Mouse (Mus musculus) lung, embryonic 16.5 days (tissue): ENCODE data around the gene Mfsd4a. TPM values are rescaled to one million over a fixed set of nuclear protein-coding genes. Genes with fewer than 3 reads are reported as not detected.

Experiments
- ATAC-seq: fragments of 200-750 bp; cut with Nextera tagmentation; 2 replicates; pipeline ENCODE4 v1.8.0; 2017; ENCODE audit warnings: low read depth, mild to moderate bottlenecking, moderate library complexity
- H3K27ac ChIP-seq: fragments of 300-500 bp; sonication (generic); 2 replicates; pipeline ENCODE4 v1.5.1; 2014; ENCODE audit warnings: mild to moderate bottlenecking, control low read depth, low read length
- H3K27me3 ChIP-seq: fragments of 300-500 bp; sonication (generic); 2 replicates; pipeline ENCODE4 v1.6.1; 2014; ENCODE audit warnings: low read depth, low read length, mixed read lengths; ENCODE audit not compliant: control insufficient read depth, insufficient read depth
- H3K36me3 ChIP-seq: fragments of 300-500 bp; sonication (generic); 2 replicates; pipeline ENCODE4 v1.6.1; 2014; ENCODE audit warnings: low read length; ENCODE audit not compliant: control insufficient read depth, insufficient read depth
- H3K4me1 ChIP-seq: fragments of 300-500 bp; sonication (generic); replicated peaks from 2 replicates; pipeline ENCODE4 v1.6.1; 2014; ENCODE audit warnings: low read length, mixed read lengths; ENCODE audit not compliant: control insufficient read depth, insufficient read depth
- H3K4me2 ChIP-seq: fragments of 300-500 bp; sonication (generic); 2 replicates; pipeline ENCODE4 v1.6.1; 2014; ENCODE audit warnings: low read depth, low read length, control low read depth
- H3K4me3 ChIP-seq: fragments of 300-500 bp; sonication (generic); 2 replicates; pipeline ENCODE4 v1.5.1; 2014; ENCODE audit warnings: mild to moderate bottlenecking, low read length, control low read depth
- H3K9ac ChIP-seq: fragments of 300-500 bp; sonication (generic); 2 replicates; pipeline ENCODE4 v1.6.1; 2014; ENCODE audit warnings: low read length, control low read depth
- H3K9me3 ChIP-seq: fragments of 300-500 bp; sonication (generic); 2 replicates; pipeline ENCODE4 v1.6.1; 2016; ENCODE audit warnings: low read length; ENCODE audit not compliant: control insufficient read depth
- WGBS: fragments of 180-500 bp; shearing (Covaris S2); extraction: QIAGEN DNeasy Blood & Tissue Kit; methylation state at CpG from one replicate; pipeline ENCODE4 v1.1.7; 2014; 5-methylcytosine and 5-hydroxymethylcytosine counted together
- polyA plus RNA-seq: library from polyadenylated mRNA; unstranded; fragments of >200 nt; fragmentation: Nextera tagmentation; extraction: Ambion mirVana; gene quantifications from 2 replicates; pipeline ENCODE4 v1.2.1, GENCODE M21; 2015

Mfsd4a gene
- polyA plus RNA-seq, 1 experiment from 2014 or later: 16.6 TPM

- Histone ChIP-seq H3K9me3 (no peaks in the 10 kb centered on the region), H3K27ac (peak overlapping the region; percentile 25; the same call in 1 of the 2 replicates), H3K36me3 (no peaks in the 10 kb centered on the region), H3K4me2 (no peak overlapping the region), H3K4me1 (peaks cover 11% of the 10 kb centered on the region), H3K27me3 (no peaks in the 10 kb centered on the region), H3K9ac (no peak overlapping the region), H3K4me3 (no peak overlapping the region)
- WGBS: 77% methylated on average over 6 of the region's 6 CpGs
- no peak for ATAC-seq
Observed at GRCm38 (mm10) chr1:132004574-132005180, 63.2 kb downstream of the Mfsd4a start.

- no peak for ATAC-seq
- Histone ChIP-seq H3K27ac (no peak overlapping the region), H3K9me3 (no peaks in the 10 kb centered on the region), H3K36me3 (no peaks in the 10 kb centered on the region), H3K9ac (no peak overlapping the region), H3K4me2 (no peak overlapping the region), H3K27me3 (no peaks in the 10 kb centered on the region), H3K4me1 (peaks cover 3% of the 10 kb centered on the region; the same call in 1 of the 2 replicates), H3K4me3 (no peak overlapping the region)
- WGBS: 31% methylated on average over 1 of the region's 1 CpGs
Observed at GRCm38 (mm10) chr1:132003817-132004216, 64.0 kb downstream of the Mfsd4a start.

DNA sequence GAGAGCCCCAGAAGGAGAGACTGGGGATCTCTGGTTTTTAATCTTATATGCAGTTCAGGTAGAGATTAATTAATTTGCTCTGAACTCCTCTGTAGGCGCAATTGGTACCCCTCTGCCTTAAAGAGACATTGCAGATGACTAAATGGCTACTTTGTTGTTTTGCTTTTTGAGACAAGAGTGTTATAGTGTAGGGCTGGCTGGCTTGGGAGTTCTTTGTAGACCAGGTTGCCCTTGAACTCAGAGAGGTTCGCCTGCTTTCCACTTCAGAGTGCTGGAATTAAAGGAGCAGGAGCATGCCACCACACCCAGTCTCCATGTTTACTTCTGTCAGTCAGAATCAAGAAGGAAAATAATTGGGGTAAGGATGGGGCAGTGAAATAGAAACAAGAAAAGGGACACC lies 64.8 kb downstream of the Mfsd4a start:
- 58% methylated on average over 2 of the region's 2 CpGs for WGBS
- Histone ChIP-seq H3K4me3 (no peak overlapping the region), H3K9ac (no peak overlapping the region), H3K27ac (no peak overlapping the region), H3K4me2 (no peak overlapping the region), H3K27me3 (no peaks in the 10 kb centered on the region), H3K36me3 (no peaks in the 10 kb centered on the region), H3K9me3 (no peaks in the 10 kb centered on the region), H3K4me1 (0 out of 2 replicates have a peak, but pooled peaks cover 3% of the 10 kb centered on the region)
- no peak for ATAC-seq

DNA sequence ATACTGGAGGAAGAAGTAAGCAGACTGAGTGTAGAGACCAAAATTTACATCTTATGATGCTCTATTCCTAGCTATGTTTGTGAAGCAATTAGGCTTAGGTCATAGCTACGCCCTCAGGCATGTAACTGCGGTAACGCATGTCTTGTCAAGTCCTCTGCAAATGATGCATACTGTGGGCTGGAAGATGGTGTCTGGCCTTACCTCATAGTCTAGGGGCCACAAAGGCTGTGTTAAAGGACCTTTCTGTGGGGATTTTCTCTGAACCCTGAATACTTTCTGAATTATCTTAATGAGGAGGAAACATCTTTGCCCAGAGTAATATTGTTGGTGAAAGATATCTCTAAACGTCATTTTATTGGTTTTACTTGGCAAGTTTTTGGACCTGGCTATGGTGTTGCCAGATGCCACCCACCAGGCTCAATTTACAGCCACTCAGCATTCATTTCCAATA lies 66.0 kb downstream of the Mfsd4a start:
- Histone ChIP-seq H3K9me3 (no peaks in the 10 kb centered on the region), H3K4me2 (no peak overlapping the region)

DNA sequence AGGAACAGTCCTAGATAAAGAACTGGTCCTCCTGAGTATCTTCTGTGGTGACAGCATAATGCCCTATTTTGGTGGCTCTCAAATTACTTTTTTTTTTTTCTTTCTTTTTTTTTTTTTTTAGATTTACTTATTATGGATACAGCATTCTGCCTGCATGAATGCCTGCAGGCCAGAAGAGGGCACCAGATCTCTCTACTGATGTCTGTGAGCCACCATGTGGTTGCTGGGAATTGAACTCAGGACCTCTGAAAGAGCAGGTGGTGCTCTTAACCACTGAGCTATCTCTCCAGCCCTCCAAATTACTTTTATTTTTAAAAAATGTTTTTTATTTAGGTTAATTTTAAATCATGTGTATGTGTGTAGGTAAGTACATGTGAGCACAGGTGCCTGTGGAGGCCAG lies 67.4 kb downstream of the Mfsd4a start:
- H3K36me3 ChIP-seq: no peaks in the 10 kb centered on the region
- H3K27me3 ChIP-seq: no peaks in the 10 kb centered on the region
- no peak overlapping the region for H3K4me3 ChIP-seq
- H3K4me2 ChIP-seq: no peak overlapping the region
- ATAC-seq: no peak
- no peak overlapping the region for H3K27ac ChIP-seq
- no peaks in the 10 kb centered on the region for H3K4me1 ChIP-seq
- no peaks in the 10 kb centered on the region for H3K9me3 ChIP-seq
- no peak overlapping the region for H3K9ac ChIP-seq

More for the DNA sequence above, 66.0 kb downstream of the Mfsd4a start:
- H3K9ac ChIP-seq: no peak overlapping the region
- no peak overlapping the region for H3K27ac ChIP-seq
- H3K27me3 ChIP-seq: no peaks in the 10 kb centered on the region
- whole genome bisulfite sequencing: 83% methylated on average over 4 of the region's 4 CpGs
- no peak for ATAC-seq
- no peaks in the 10 kb centered on the region for H3K36me3 ChIP-seq
- H3K4me1 ChIP-seq: 0 out of 2 replicates have a peak, but pooled peaks cover 3% of the 10 kb centered on the region
- no peak overlapping the region for H3K4me3 ChIP-seq

DNA sequence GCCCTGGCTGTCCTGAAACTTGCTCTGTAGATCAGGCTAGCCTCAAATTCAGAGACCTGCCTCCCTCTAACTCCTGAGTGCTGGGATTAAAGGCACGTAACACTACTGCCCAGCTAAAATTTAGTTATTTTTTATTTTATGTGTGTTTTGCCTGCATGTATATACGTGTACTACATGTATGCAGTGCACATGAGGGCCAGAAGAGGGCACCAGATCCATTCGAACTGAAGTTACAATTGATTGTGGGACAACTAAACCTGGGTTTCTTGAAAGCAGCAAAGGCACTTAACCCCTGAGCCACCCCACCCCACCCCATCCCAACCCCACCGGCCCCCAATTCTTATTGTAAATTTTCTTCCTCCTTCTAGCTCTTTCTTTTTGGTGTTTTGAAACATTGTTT lies 72.8 kb downstream of the Mfsd4a start:
- no peak overlapping the region for H3K4me3 ChIP-seq
- H3K4me1 ChIP-seq: no peaks in the 10 kb centered on the region
- 31% methylated on average over 4 of the region's 4 CpGs for WGBS
- H3K27me3 ChIP-seq: no peaks in the 10 kb centered on the region
- H3K4me2 ChIP-seq: no peak overlapping the region
- ATAC-seq: no peak
- H3K9me3 ChIP-seq: no peaks in the 10 kb centered on the region
- H3K27ac ChIP-seq: no peak overlapping the region
- H3K9ac ChIP-seq: no peak overlapping the region
- no peaks in the 10 kb centered on the region for H3K36me3 ChIP-seq

DNA sequence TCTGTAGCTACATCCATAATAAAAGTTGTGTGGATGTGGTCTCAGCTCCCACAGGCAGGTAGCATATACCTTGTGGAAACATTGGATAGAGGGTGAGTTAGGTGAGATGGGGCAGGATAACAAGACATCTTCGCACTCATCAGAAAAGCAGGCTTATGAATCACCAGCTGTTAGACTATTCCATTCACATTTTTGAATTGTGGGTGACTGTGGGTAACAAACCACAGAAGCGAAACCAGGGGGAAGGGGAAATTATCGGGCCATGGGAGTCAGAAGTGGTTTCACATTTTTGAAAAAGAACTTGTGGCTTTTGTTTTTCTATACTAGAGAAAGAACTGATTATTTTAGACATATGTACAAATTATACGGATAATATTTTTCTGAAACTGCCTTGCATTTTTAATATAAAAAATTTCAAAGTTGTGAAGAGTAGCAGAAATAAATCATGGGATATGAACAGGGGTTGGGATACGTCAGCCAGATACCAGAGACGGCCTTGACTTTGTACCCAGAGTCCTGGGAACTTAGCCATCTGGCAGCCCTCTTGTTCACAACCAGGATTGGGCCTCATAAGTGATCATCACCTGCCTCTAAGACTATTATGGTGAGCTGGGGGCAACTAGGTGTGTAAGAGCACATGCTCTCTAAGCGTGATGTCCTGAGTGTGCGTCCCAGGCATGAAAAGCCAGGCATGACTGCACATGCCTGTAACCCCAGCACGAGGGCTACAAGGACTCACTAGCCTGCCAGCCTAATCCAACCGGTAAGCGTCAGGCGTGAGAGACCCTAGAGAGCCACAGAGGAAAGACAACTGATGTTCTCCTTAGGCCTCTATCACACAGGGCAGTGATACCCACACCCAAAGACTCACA lies 74.5 kb downstream of the Mfsd4a start:
- Histone ChIP-seq H3K36me3 (no peaks in the 10 kb centered on the region), H3K4me3 (no peak overlapping the region), H3K9ac (no peak overlapping the region), H3K27me3 (no peaks in the 10 kb centered on the region), H3K4me2 (no peak overlapping the region), H3K9me3 (no peaks in the 10 kb centered on the region), H3K4me1 (no peaks in the 10 kb centered on the region), H3K27ac (no peak overlapping the region)
- ATAC-seq: no peak
- WGBS: 82% methylated on average over 12 of the region's 12 CpGs

DNA sequence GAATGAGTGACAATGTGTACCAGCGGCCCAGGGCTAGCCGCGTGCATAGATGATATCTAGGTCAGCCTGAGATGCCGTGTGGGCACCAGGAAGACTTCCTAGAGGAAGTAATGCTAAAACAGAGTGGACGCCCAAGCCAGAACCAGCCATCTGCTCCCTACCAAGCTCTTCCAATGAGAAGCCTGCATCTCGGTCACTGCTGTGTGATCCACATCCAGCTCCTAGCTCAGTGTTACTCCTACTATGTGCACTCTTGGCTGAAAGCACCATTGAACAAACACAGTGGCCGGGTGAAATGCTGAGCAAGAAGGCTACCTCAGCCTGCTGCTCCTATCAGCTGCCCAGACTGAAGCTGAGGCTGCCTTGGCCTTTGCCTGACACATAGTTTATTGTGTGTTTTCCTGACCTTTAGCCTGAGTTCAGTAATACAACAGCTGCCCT lies 75.3 kb downstream of the Mfsd4a start:
- Histone ChIP-seq H3K4me1 (no peaks in the 10 kb centered on the region), H3K27me3 (no peaks in the 10 kb centered on the region), H3K36me3 (no peaks in the 10 kb centered on the region), H3K27ac (no peak overlapping the region), H3K9me3 (no peaks in the 10 kb centered on the region), H3K4me2 (no peak overlapping the region), H3K4me3 (no peak overlapping the region), H3K9ac (no peak overlapping the region)
- ATAC-seq: no peak
- WGBS: 73% methylated on average over 7 of the region's 7 CpGs

DNA sequence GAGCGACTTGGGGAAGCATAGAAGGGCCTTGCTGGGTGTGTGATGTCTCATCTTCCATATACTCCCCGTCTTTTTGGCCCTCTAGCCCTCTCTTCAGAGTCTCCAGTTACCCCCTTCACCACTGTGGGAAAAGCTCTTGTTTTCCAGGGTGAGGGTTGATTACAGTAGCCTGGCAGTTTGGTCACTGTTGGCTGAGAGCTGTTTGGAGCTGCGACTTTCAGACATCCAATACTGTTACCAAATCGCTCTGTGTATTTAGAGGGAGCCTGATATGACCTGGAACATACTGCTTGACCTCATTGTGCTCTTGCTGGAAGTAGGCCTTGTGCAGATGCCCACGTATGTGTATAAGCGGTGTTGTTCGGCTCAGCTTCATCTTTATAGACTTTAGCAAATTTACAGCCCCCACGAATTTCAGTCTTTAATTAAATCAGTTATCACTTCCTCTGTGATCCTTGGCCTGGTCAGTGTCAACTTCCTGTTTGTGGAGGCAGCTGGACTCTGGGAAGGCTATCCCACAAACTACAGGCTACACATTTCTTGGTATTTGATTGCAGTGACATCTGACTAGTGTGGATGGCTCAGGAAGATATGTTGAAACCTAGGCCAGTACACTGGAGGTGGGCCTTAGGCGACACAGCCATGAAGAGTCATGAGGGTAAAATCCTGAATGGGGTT lies 77.6 kb downstream of the Mfsd4a start:
- no peaks in the 10 kb centered on the region for H3K4me1 ChIP-seq
- H3K9me3 ChIP-seq: no peaks in the 10 kb centered on the region
- no peaks in the 10 kb centered on the region for H3K27me3 ChIP-seq
- H3K27ac ChIP-seq: no peak overlapping the region
- no peak for ATAC-seq
- no peak overlapping the region for H3K4me2 ChIP-seq
- H3K9ac ChIP-seq: no peak overlapping the region
- 80% methylated on average over 9 of the region's 9 CpGs for WGBS
- H3K36me3 ChIP-seq: no peaks in the 10 kb centered on the region
- H3K4me3 ChIP-seq: no peak overlapping the region
